Mouse (Mus musculus) CH12.LX (cell line): ENCODE data around the gene Naa35.

ENCODE experiments used
- CTCF ChIP-seq, 2 experiments: IDR thresholded peaks in 1 of 2; conservative IDR thresholded peaks in 1 of 2; 2 replicates each; pipeline ENCODE4 v1.5.1; 2011 to 2012; ENCODE audit warnings: low read depth in 2 of 2, low read length in 2 of 2, improper control_type of control experiment in 1 of 2, inconsistent platforms in 1 of 2, mild to moderate bottlenecking in 1 of 2, moderate library complexity in 1 of 2
- EP300 ChIP-seq: IDR thresholded peaks from 2 replicates; pipeline ENCODE4 v1.6.1; 2011; ENCODE audit warnings: low read length, improper control_type of control experiment
- JUND ChIP-seq: conservative IDR thresholded peaks from 2 replicates; pipeline ENCODE4 v1.6.1; 2011; ENCODE audit warnings: low read depth, low read length, improper control_type of control experiment
- MXI1 ChIP-seq: IDR thresholded peaks from 2 replicates; pipeline ENCODE4 v1.6.1; 2011; ENCODE audit warnings: mild to moderate bottlenecking, low read depth, low read length, improper control_type of control experiment
- USF1 ChIP-seq: IDR thresholded peaks from 2 replicates; pipeline ENCODE4 v1.6.1; 2014; ENCODE audit warnings: low read depth, mild to moderate bottlenecking, inconsistent platforms, low read length, improper control_type of control experiment

GRCm38 (mm10) chr13:59572549-59572948 is 12.5 kb upstream of the Naa35 start:
- TF ChIP-seq USF1 = no peak
- no peak for TF ChIP-seq CTCF (conservative IDR thresholded peaks at IDR 0.05 in 1 of 2, IDR thresholded peaks at IDR 0.05 in 1 of 2; ENCODE audit: low read depth in 2 of 2, low read length in 2 of 2)
- no peak for TF ChIP-seq MXI1
- TF ChIP-seq JUND = no peak
- TF ChIP-seq EP300 = no peak
